Mouse (Mus musculus) hindbrain, embryonic 16.5 days (tissue): ENCODE results near the gene Ccdc24. TPM values are rescaled to one million over a fixed set of nuclear protein-coding genes. Genes with fewer than 3 reads are reported as not detected.

Source experiments
- ATAC-seq: fragments of 200-750 bp; cut with Nextera tagmentation; 2 replicates; pipeline ENCODE4 v1.8.0; 2017; ENCODE audit warnings: moderate TSS enrichment, moderate library complexity
- H3K27ac ChIP-seq: fragments of 300-500 bp; sonication (generic); 2 replicates; pipeline ENCODE4 v1.5.1; 2014; ENCODE audit warnings: low read depth, mild to moderate bottlenecking, control low read depth, low read length, moderate library complexity
- H3K27me3 ChIP-seq: fragments of 300-500 bp; sonication (generic); replicated peaks from 2 replicates; pipeline ENCODE4 v1.6.1; 2014; ENCODE audit warnings: low read length; ENCODE audit not compliant: control insufficient read depth, insufficient read depth
- H3K36me3 ChIP-seq: fragments of 300-500 bp; sonication (generic); 2 replicates; pipeline ENCODE4 v1.6.1; 2014; ENCODE audit warnings: mild to moderate bottlenecking, low read length, moderate library complexity, mixed read lengths; ENCODE audit not compliant: control insufficient read depth, insufficient read depth
- H3K4me1 ChIP-seq: fragments of 300-500 bp; sonication (generic); 2 replicates; pipeline ENCODE4 v1.6.1; 2014; ENCODE audit warnings: low read depth, low read length; ENCODE audit not compliant: control insufficient read depth, insufficient read depth
- H3K4me2 ChIP-seq: fragments of 300-500 bp; sonication (generic); 2 replicates; pipeline ENCODE4 v1.6.1; 2014; ENCODE audit warnings: mild to moderate bottlenecking, low read length, control low read depth, moderate library complexity
- H3K4me3 ChIP-seq: fragments of 300-500 bp; sonication (generic); 2 replicates; pipeline ENCODE4 v1.5.1; 2014; ENCODE audit warnings: mild to moderate bottlenecking, low read length, control low read depth, moderate library complexity
- H3K9ac ChIP-seq: fragments of 300-500 bp; sonication (generic); 2 replicates; pipeline ENCODE4 v1.6.1; 2014; ENCODE audit warnings: low read depth, mild to moderate bottlenecking, control low read depth, low read length, moderate library complexity
- H3K9me3 ChIP-seq: fragments of 300-500 bp; sonication (generic); 2 replicates; pipeline ENCODE4 v1.6.1; 2014; ENCODE audit warnings: mild to moderate bottlenecking, low read length, moderate library complexity; ENCODE audit not compliant: control insufficient read depth
- WGBS: fragments of 180-500 bp; shearing (Covaris S2); extraction: QIAGEN DNeasy Blood & Tissue Kit; methylation state at CpG from one replicate; pipeline ENCODE4 v1.1.7; 2014; 5-methylcytosine and 5-hydroxymethylcytosine counted together
- polyA plus RNA-seq: library from polyadenylated mRNA; unstranded; fragments of >200 nt; fragmentation: Nextera tagmentation; extraction: Ambion mirVana; gene quantifications from 2 replicates; pipeline ENCODE4 v1.2.1, GENCODE M21; 2015

The Ccdc24 gene
- polyA plus RNA-seq: 2.1 and 2.2 TPM in 2 replicates

GRCm38 (mm10) chr4:117872471-117872886 is at the start of gene Ccdc24:
Gene Ccdc24, minus strand, starts transcription at chr4:117872557.
- Histone ChIP-seq H3K9ac (0 out of 2 replicates have a peak within 1 kb of the TSS, but pooled peaks have one; percentile 1), H3K4me1 (peaks cover 5% of the 10 kb centered on the region; the same call in 1 of the 2 replicates), H3K27ac (no peak within 1 kb of the TSS), H3K4me2 (peak within 1 kb of the TSS; percentile 20), H3K36me3 (peaks cover 26% of the 10 kb centered on the region), H3K9me3 (no peaks in the 10 kb centered on the region), H3K4me3 (no peak within 1 kb of the TSS), H3K27me3 (no peaks in the 10 kb centered on the region)
- ATAC-seq: no peak
- WGBS: 9% methylated on average over 14 of the region's 14 CpGs

DNA sequence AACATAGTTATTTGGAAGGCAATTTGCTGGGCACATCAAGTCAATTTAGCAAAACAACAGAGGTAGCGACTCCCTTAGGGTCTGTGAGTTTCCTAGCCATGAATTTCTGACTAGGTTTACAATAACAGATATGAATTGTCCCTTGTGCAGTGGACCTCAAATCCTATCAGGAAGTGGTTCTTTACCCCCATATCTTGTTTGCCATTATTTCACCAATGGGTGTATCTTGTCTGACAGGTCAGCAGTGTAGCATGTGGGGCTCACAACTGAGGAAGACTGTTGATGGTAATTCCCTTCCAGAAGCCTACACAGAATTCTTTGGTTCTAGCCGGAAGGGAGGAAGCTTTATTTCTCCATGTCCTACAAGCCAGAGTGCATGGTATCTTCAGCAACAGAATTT is 49.0 kb upstream of the Ccdc24 start:
- Histone ChIP-seq H3K4me3 (no peak overlapping the region), H3K9ac (no peak overlapping the region), H3K9me3 (no peaks in the 10 kb centered on the region), H3K27ac (no peak overlapping the region), H3K27me3 (peaks cover 2% of the 10 kb centered on the region; the same call in 1 of the 2 replicates), H3K4me2 (no peak overlapping the region), H3K4me1 (no peaks in the 10 kb centered on the region; the same call in 1 of the 2 replicates), H3K36me3 (no peaks in the 10 kb centered on the region)
- 93% methylated on average over 2 of the region's 2 CpGs for WGBS
- ATAC-seq: no peak

- no peak overlapping the region for H3K9ac ChIP-seq
- no peak overlapping the region for H3K4me3 ChIP-seq
- H3K27me3 ChIP-seq: 0 out of 2 replicates have a peak, but pooled peaks cover 2% of the 10 kb centered on the region
- H3K27ac ChIP-seq: no peak overlapping the region
- 83% methylated on average over 5 of the region's 5 CpGs for WGBS
- H3K36me3 ChIP-seq: no peaks in the 10 kb centered on the region
- ATAC-seq: no peak
- no peak overlapping the region for H3K4me2 ChIP-seq
- no peaks in the 10 kb centered on the region for H3K9me3 ChIP-seq
- H3K4me1 ChIP-seq: peaks cover 11% of the 10 kb centered on the region
These were observed 46.4 kb upstream of the Ccdc24 start for GRCm38 (mm10) chr4:117918762-117919161.

DNA sequence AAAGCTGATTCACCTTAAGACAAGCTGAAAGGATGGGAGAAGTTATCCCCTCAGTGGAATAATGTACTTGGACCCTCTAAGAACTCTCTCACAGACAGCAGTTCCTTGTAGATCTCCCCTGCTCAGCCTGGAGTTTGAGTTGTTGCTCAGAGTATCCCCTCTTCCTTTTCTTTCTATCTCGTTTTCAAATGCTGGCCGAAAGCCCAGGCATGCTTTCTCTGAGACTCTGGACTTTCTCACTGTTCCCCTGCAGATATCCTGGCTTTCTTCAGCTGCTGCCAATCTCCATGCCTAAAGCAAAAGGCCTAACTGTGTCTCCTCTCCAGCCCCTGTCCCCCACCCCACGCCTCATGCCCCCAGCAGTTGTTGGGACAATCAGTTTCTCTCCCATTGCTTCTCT is 45.9 kb upstream of the Ccdc24 start:
- Histone ChIP-seq H3K4me2 (no peak overlapping the region), H3K9ac (no peak overlapping the region)
- ATAC-seq: no peak

GRCm38 (mm10) chr4:117917847-117918246 is 45.5 kb upstream of the Ccdc24 start:
- H3K27ac ChIP-seq: no peak overlapping the region
- no peaks in the 10 kb centered on the region for H3K36me3 ChIP-seq
- H3K9me3 ChIP-seq: no peaks in the 10 kb centered on the region
- ATAC-seq: no peak
- no peak overlapping the region for H3K4me2 ChIP-seq
- peaks cover 20% of the 10 kb centered on the region for H3K4me1 ChIP-seq
- WGBS: 94% methylated on average over 4 of the region's 4 CpGs
- H3K27me3 ChIP-seq: 0 out of 2 replicates have a peak, but pooled peaks cover 2% of the 10 kb centered on the region
- no peak overlapping the region for H3K9ac ChIP-seq
- H3K4me3 ChIP-seq: no peak overlapping the region

More for the DNA sequence above, 45.9 kb upstream of the Ccdc24 start:
- no peaks in the 10 kb centered on the region for H3K36me3 ChIP-seq
- H3K9me3 ChIP-seq: no peaks in the 10 kb centered on the region
- no peak overlapping the region for H3K27ac ChIP-seq
- 65% methylated on average over 3 of the region's 3 CpGs for WGBS
- H3K4me1 ChIP-seq: peaks cover 16% of the 10 kb centered on the region
- H3K27me3 ChIP-seq: 0 out of 2 replicates have a peak, but pooled peaks cover 2% of the 10 kb centered on the region
- no peak overlapping the region for H3K4me3 ChIP-seq

GRCm38 (mm10) chr4:117917402-117917801 is 45.0 kb upstream of the Ccdc24 start:
- Histone ChIP-seq H3K9me3 (no peaks in the 10 kb centered on the region), H3K27ac (no peak overlapping the region), H3K4me1 (peaks cover 24% of the 10 kb centered on the region), H3K4me2 (no peak overlapping the region), H3K9ac (no peak overlapping the region), H3K4me3 (no peak overlapping the region), H3K27me3 (0 out of 2 replicates have a peak, but pooled peaks cover under 1% of the 10 kb centered on the region), H3K36me3 (no peaks in the 10 kb centered on the region)
- ATAC-seq: no peak
- 94% methylated on average over 4 of the region's 4 CpGs for WGBS

DNA sequence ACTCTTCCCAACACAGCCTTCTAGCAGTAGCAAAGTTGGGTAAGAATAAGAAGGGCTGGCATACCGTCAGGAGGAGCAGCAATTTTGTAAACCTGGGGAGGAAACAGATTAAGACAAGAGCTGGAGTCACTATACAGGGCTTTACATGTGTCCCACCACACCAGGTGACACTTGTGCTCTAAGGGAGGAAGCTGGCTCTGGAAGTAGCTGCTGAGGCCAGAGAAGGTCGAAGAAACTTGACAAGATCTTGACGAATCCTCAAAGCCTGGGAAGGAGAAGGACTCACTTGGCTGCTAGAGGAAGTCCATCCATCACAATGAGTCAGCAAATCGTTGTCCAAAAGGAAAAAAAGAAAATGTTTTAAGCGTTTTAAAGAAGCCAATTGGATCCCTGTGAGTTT is 44.0 kb upstream of the Ccdc24 start:
- H3K4me3 ChIP-seq: no peak overlapping the region
- 86% methylated on average over 5 of the region's 5 CpGs for WGBS

DNA sequence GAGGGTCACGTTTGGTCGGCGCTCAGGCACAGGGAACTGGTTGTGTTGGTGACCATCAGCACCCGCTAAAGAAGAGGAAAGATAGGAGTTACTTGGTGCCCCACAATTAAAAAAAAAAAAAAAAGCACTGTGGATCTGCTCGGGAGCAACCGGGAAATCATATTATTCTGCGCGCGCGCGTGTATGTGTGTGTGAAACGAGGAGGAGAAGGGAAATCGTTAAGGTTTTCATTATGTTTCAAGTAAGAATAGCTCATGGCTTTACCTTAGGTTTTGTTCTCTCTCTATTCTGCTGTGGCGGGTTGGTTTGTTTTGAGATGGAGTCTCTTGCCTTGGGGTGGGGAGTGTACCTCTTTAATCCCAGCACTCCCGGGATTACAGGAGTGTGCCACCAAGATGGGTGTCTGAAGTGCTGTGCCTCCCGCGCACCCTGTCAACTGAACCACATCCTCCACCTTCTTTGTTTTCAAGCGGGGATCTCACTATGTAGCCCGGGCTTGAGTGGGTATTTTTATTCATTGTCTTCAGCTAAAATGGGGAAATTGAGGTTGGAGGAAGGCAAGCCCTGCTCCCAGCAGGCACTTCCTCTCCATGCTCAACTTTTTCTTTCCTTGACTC is 43.2 kb upstream of the Ccdc24 start:
- peaks cover 6% of the 10 kb centered on the region; the same call in 1 of the 2 replicates for H3K36me3 ChIP-seq
- H3K4me1 ChIP-seq: peaks cover 32% of the 10 kb centered on the region
- peak overlapping the region; percentile 80 for H3K9ac ChIP-seq
- no peaks in the 10 kb centered on the region for H3K27me3 ChIP-seq
- H3K9me3 ChIP-seq: no peaks in the 10 kb centered on the region
- H3K4me2 ChIP-seq: peak overlapping the region; percentile 83
- H3K27ac ChIP-seq: peak overlapping the region; percentile 91
- WGBS: 3% methylated on average over 19 of the region's 19 CpGs
- no peak for ATAC-seq
- peak overlapping the region; percentile 59 for H3K4me3 ChIP-seq

More for the DNA sequence above, 44.0 kb upstream of the Ccdc24 start:
- Histone ChIP-seq H3K9ac (no peak overlapping the region), H3K27ac (no peak overlapping the region), H3K27me3 (no peaks in the 10 kb centered on the region), H3K4me2 (no peak overlapping the region; the same call in 1 of the 2 replicates), H3K4me1 (peaks cover 32% of the 10 kb centered on the region), H3K36me3 (peaks cover 6% of the 10 kb centered on the region; the same call in 1 of the 2 replicates), H3K9me3 (no peaks in the 10 kb centered on the region)
- ATAC-seq: no peak

- peak; percentile 95 for ATAC-seq
- Histone ChIP-seq H3K27ac (peak within 1 kb of the TSS; percentile 91), H3K9me3 (no peaks in the 10 kb centered on the region), H3K4me2 (peak within 1 kb of the TSS; percentile 83), H3K4me1 (peaks cover 39% of the 10 kb centered on the region), H3K9ac (peak within 1 kb of the TSS; percentile 80), H3K36me3 (peaks cover 6% of the 10 kb centered on the region; the same call in 1 of the 2 replicates), H3K4me3 (peak within 1 kb of the TSS; percentile 59), H3K27me3 (no peaks in the 10 kb centered on the region)
- WGBS: under 1% methylated on average over 58 of the region's 61 CpGs
These were observed 42.5 kb upstream of the Ccdc24 start, which contains the start of gene Ipo13 for GRCm38 (mm10) chr4:117914591-117915442. Gene Ipo13, minus strand, starts transcription at chr4:117914999.
